8 mouse cellular contexts compared by ENCODE assay signal in the genomic region with DNA sequence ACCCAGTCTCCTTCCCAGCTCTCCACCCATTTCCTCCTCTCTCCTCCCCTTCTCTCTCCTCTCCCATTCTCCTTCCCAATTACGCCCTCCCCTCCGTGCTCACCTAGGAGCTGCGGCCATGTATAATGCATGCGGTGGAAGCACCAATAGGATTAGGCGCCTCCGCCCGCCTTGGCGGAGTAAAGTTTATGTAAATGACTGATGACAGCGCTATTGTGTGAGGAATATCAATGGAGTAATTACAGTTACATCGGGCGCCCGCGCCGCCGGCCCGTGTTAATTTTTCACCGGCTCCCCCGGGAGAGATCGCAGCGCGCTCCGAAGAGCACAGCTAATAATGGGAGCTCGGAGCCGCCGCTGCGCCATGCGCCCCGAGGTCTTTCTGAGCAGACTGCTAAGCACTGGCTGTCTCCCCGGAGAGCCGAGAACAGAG. TPM values are rescaled to one million over a fixed set of nuclear protein-coding genes. Genes with fewer than 3 reads are reported as not detected.
DNase-seq lines count a peak whose midpoint lies in the region; ATAC-seq and TF ChIP-seq lines count a peak whose summit lies in the region.

No protein-coding gene starts in this region.

- no peak overlapping the region; the same call in 1 of the 2 replicates for H3K27ac ChIP-seq in embryonic facial prominence, embryonic 13.5 days
- H3K27ac ChIP-seq in intestine, postnatal 0 days (ENCODE audit: low read depth, low read length) = no peak overlapping the region
- peak overlapping the region; percentile 20; the same call in 1 of the 2 replicates for H3K27ac ChIP-seq in limb, embryonic 10.5 days

- no peaks in the 10 kb centered on the region for H3K9me3 ChIP-seq in embryonic facial prominence, embryonic 13.5 days
- H3K9me3 ChIP-seq in intestine, postnatal 0 days (ENCODE audit: control insufficient read depth) = no peaks in the 10 kb centered on the region
- H3K9me3 ChIP-seq in limb, embryonic 10.5 days (replicated peaks) = no peaks in the 10 kb centered on the region

- H3K9ac ChIP-seq in embryonic facial prominence, embryonic 13.5 days = peak overlapping the region; percentile 36; the same call in 1 of the 2 replicates
- H3K9ac ChIP-seq in intestine, postnatal 0 days (ENCODE audit: low read depth, low read length) = no peak overlapping the region

- no peaks in the 10 kb centered on the region for H3K36me3 ChIP-seq in embryonic facial prominence, embryonic 13.5 days
- H3K36me3 ChIP-seq in intestine, postnatal 0 days (ENCODE audit: control insufficient read depth, insufficient read depth) = no peaks in the 10 kb centered on the region
- peaks cover 37% of the 10 kb centered on the region for H3K36me3 ChIP-seq in limb, embryonic 10.5 days

- H3K4me3 ChIP-seq in embryonic facial prominence, embryonic 13.5 days = peak overlapping the region; percentile 44
- peak overlapping the region; percentile 32 for H3K4me3 ChIP-seq in intestine, postnatal 0 days (ENCODE audit: low read depth, low read length)
- H3K4me3 ChIP-seq in limb, embryonic 10.5 days = peak overlapping the region; percentile 48

- H3K27me3 ChIP-seq in embryonic facial prominence, embryonic 13.5 days = peaks cover 89% of the 10 kb centered on the region
- peaks cover 50% of the 10 kb centered on the region for H3K27me3 ChIP-seq in intestine, postnatal 0 days (replicated peaks; ENCODE audit: control insufficient read depth, insufficient read depth, low read length)
- H3K27me3 ChIP-seq in limb, embryonic 10.5 days (ENCODE audit: low read depth, poor library complexity, severe bottlenecking) = peaks cover 86% of the 10 kb centered on the region

- peak overlapping the region; percentile 71 for H3K4me2 ChIP-seq in embryonic facial prominence, embryonic 13.5 days
- H3K4me2 ChIP-seq in intestine, postnatal 0 days (replicated peaks; ENCODE audit: low read depth) = peak overlapping the region; percentile 57

- peak; percentile 72 for DNase-seq in right cerebral cortex, adult 18-20 months
- DNase-seq in right cerebral cortex, postnatal 4 days = no peak
- no peak for DNase-seq in limb, embryonic 10.5 days (ENCODE audit: low spot score)
- peak; percentile 71 for DNase-seq in retina, embryonic 14.5 days (ENCODE audit: low spot score)
- no peak for DNase-seq in ovary, postnatal 10 days (ENCODE audit: low spot score)

- ATAC-seq in embryonic facial prominence, embryonic 13.5 days (ENCODE audit: insufficient number of reproducible peaks, insufficient read depth, low FRiP score, low TSS enrichment, low read depth) = no peak
- ATAC-seq in intestine, postnatal 0 days = peak; percentile 23; the same call in 1 of the 2 replicates
- no peak for ATAC-seq in erythroid progenitor cell, adult 5-6 weeks (replicated peaks; ENCODE audit: low FRiP score, poor library complexity, severe bottlenecking)

- TF ChIP-seq CTCF in intestine, postnatal 0 days (IDR thresholded peaks at IDR 0.05; ENCODE audit: low read depth) = no peak

- WGBS in embryonic facial prominence, embryonic 13.5 days = under 1% methylated on average over 30 of the region's 30 CpGs
- under 1% methylated on average over 30 of the region's 30 CpGs for WGBS in intestine, postnatal 0 days
- WGBS in limb, embryonic 10.5 days = 1% methylated on average over 30 of the region's 30 CpGs

- peaks cover 33% of the 10 kb centered on the region for H3K4me1 ChIP-seq in embryonic facial prominence, embryonic 13.5 days
- H3K4me1 ChIP-seq in intestine, postnatal 0 days (replicated peaks; ENCODE audit: control insufficient read depth, insufficient read depth, low read length) = no peaks in the 10 kb centered on the region
- H3K4me1 ChIP-seq in limb, embryonic 10.5 days = peaks cover 93% of the 10 kb centered on the region

RNA-seq across cellular contexts. Expression of gene Lmx1b, which starts 23.9 kb away (rescaled TPM):
- polyA plus RNA-seq in embryonic facial prominence, embryonic 13.5 days (2015; fragmentation: Nextera tagmentation; extraction: Ambion mirVana) = 0.55 TPM in 2 replicates
- polyA plus RNA-seq in intestine, postnatal 0 days (2015; fragmentation: Nextera tagmentation; extraction: Ambion mirVana) = not detected in 2 replicates
- polyA plus RNA-seq in limb, embryonic 10.5 days (2016; fragmentation: Nextera tagmentation; extraction: Ambion mirVana) = 11.0 and 13.9 TPM in 2 replicates
- total RNA-seq in erythroid progenitor cell, adult 5-6 weeks (2015; ENCODE audit: low replicate concordance) = not detected in 2 replicates
- total RNA-seq in erythroid progenitor cell, adult 5-6 weeks (2017; ENCODE audit: low replicate concordance) = not detected in 2 replicates

Comparison
In these comparisons a context has a peak if more than half of its experiments do, and no peak if none do; other contexts are left out.
1. DNase-seq: peak in right cerebral cortex, adult 18-20 months (single experiment) and retina, embryonic 14.5 days (single experiment); none in right cerebral cortex, postnatal 4 days (single experiment), limb, embryonic 10.5 days (single experiment) and ovary, postnatal 10 days (single experiment).
2. Peak in every context shown above with its lines, with median percentiles within 50 percentile points of each other: H3K4me3 ChIP-seq.